Mouse (Mus musculus) embryonic fibroblast, embryonic 13.5 days (primary cell): ENCODE measurements at regions not wholly inside any gene's neighbourhood (a gene's known extent, or its start where the extent isn't known, plus 50 kb on each side); places are given as distances from the start of the nearest gene placed in this dataset.

Source experiments
- CTCF ChIP-seq: IDR thresholded peaks from 2 replicates; pipeline ENCODE4 v1.5.1; 2011; ENCODE audit warnings: mild to moderate bottlenecking, control low read depth, low read length, moderate library complexity, borderline replicate concordance; ENCODE audit not compliant: insufficient read depth
- POLR2A ChIP-seq: IDR thresholded peaks from 2 replicates; pipeline ENCODE4 v1.6.1; 2011; ENCODE audit warnings: low read depth, mild to moderate bottlenecking, control low read depth, low read length, moderate library complexity

DNA sequence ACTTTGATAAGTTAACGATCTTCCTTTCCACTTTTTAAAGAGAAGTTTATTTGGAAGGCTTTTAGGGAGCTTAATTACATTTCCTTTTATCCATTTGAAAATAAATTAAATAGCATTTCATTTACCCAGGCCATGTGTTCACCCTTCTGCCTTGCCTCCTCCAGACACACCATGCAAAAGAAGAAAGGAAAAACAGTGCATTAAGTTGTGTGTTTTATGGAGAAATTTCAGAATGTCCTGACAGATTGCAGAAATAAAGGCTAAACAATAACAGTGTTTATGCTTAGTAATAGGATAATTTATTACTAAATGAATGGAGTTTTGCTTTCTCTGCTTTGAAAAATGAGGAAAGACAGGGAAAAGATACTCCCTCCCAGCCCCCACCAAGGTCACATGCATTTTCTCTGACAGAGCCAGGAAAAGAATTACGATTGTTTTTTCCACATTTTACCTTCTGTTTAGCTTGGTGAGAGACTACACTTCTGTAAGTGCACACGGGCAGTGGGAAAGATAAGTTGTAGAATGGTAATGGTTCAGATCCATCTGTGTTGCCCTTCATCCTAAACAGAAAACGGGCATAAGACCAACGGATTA, 156.0 kb upstream of the Tas2r119 start:
- TF ChIP-seq CTCF (no peak), POLR2A (no peak)
